Mouse (Mus musculus): ENCODE results near the gene Serpinb2. TPM values are rescaled to one million over a fixed set of nuclear protein-coding genes. Genes with fewer than 3 reads are reported as not detected.

Serpinb2 gene
- polyA plus RNA-seq, 1 experiment from 2014 or later = not detected

GRCm38 (mm10) chr1:107559494-107559893, 48.3 kb downstream of the Serpinb2 start:
- Histone ChIP-seq H3K4me1 (ENCODE audit: control insufficient read depth, insufficient read depth, low read length) (no peaks in the 10 kb centered on the region), H3K9ac (replicated peaks; ENCODE audit: low read length) (no peak overlapping the region), H3K36me3 (ENCODE audit: control insufficient read depth, insufficient read depth, low read length) (no peaks in the 10 kb centered on the region), H3K9me3 (ENCODE audit: control insufficient read depth, low read length) (no peaks in the 10 kb centered on the region), H3K4me2 (ENCODE audit: low read length) (no peak overlapping the region), H3K4me3 (replicated peaks; ENCODE audit: low read depth, low read length) (no peak overlapping the region), H3K27ac (replicated peaks; ENCODE audit: low read depth, low read length) (no peak overlapping the region), H3K27me3 (ENCODE audit: control insufficient read depth, insufficient read depth, low read length) (no peaks in the 10 kb centered on the region)
- no peak for ATAC-seq (ENCODE audit: low FRiP score, low TSS enrichment)
- no peak for DNase-seq
- WGBS = 89% methylated on average over 3 of the region's 3 CpGs

DNA sequence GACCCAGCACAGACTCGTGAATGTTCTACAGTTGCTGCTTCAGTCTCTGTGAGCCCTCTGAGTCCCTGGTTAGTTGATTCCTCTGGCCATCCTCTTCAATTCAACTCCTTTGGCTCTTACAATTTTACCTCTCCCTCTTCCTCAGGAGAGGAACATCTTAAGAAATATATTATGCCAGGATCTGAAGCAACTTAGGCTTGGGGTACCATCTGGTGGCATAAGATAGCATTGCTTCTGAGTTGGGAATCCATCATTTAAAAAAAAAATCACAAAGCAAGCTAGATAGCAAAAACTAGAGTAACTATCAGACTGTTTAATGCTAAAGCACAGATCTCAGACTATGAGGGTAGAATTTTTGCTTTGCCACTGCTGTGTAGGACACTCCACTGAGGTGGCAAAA, 50.9 kb downstream of the Serpinb2 start:
- DNase-seq = peak; percentile 11
- WGBS = 84% methylated on average over 1 of the region's 1 CpGs

GRCm38 (mm10) chr1:107565644-107566043, 54.4 kb downstream of the Serpinb2 start:
- H3K4me1 ChIP-seq (ENCODE audit: control insufficient read depth, insufficient read depth, low read length) = no peaks in the 10 kb centered on the region
- peak; percentile 72 for DNase-seq
- H3K9me3 ChIP-seq (ENCODE audit: control insufficient read depth, low read length) = no peaks in the 10 kb centered on the region
- H3K4me2 ChIP-seq (ENCODE audit: low read length) = no peak overlapping the region
- H3K27me3 ChIP-seq (ENCODE audit: control insufficient read depth, insufficient read depth, low read length) = no peaks in the 10 kb centered on the region
- no peaks in the 10 kb centered on the region for H3K36me3 ChIP-seq (ENCODE audit: control insufficient read depth, insufficient read depth, low read length)
- no peak overlapping the region for H3K27ac ChIP-seq (replicated peaks; ENCODE audit: low read depth, low read length)
- no peak overlapping the region for H3K4me3 ChIP-seq (replicated peaks; ENCODE audit: low read depth, low read length)
- H3K9ac ChIP-seq (replicated peaks; ENCODE audit: low read length) = no peak overlapping the region
- no peak for ATAC-seq (ENCODE audit: low FRiP score, low TSS enrichment)

More for the DNA sequence above, 50.9 kb downstream of the Serpinb2 start:
- Histone ChIP-seq H3K36me3 (ENCODE audit: control insufficient read depth, insufficient read depth, low read length) (no peaks in the 10 kb centered on the region), H3K27ac (replicated peaks; ENCODE audit: low read depth, low read length) (no peak overlapping the region), H3K9ac (replicated peaks; ENCODE audit: low read length) (no peak overlapping the region), H3K9me3 (ENCODE audit: control insufficient read depth, low read length) (no peaks in the 10 kb centered on the region), H3K27me3 (ENCODE audit: control insufficient read depth, insufficient read depth, low read length) (no peaks in the 10 kb centered on the region), H3K4me2 (ENCODE audit: low read length) (no peak overlapping the region), H3K4me3 (replicated peaks; ENCODE audit: low read depth, low read length) (no peak overlapping the region), H3K4me1 (ENCODE audit: control insufficient read depth, insufficient read depth, low read length) (no peaks in the 10 kb centered on the region)
- no peak for ATAC-seq (ENCODE audit: low FRiP score, low TSS enrichment)

DNA sequence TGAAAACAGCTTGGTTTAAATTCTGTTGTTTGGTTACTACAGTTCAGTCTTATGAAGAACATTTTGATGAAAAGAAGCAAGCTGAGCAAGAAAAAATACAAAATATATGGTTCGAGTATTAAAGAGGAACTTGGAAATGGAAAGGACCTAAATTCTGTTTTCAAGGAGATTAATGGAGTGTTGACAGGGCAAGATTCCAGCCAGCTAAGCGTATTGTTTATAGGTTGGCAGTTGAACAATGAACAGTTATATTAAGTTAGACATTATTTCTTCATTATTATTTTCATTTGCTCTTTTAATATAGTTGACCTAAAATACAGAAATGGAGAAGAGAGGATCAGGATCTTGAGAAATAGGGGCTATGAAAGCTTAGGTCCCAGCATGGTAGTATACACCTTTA, 64.9 kb downstream of the Serpinb2 start:
- H3K4me3 ChIP-seq (replicated peaks; ENCODE audit: low read depth, low read length) = no peak overlapping the region
- H3K27me3 ChIP-seq (ENCODE audit: control insufficient read depth, insufficient read depth, low read length) = no peaks in the 10 kb centered on the region
- DNase-seq = no peak
- H3K27ac ChIP-seq (replicated peaks; ENCODE audit: low read depth, low read length) = no peak overlapping the region
- H3K9me3 ChIP-seq (ENCODE audit: control insufficient read depth, low read length) = no peaks in the 10 kb centered on the region
- no peaks in the 10 kb centered on the region for H3K4me1 ChIP-seq (ENCODE audit: control insufficient read depth, insufficient read depth, low read length)
- no peak for ATAC-seq (ENCODE audit: low FRiP score, low TSS enrichment)
- no peaks in the 10 kb centered on the region for H3K36me3 ChIP-seq (ENCODE audit: control insufficient read depth, insufficient read depth, low read length)
- no peak overlapping the region for H3K9ac ChIP-seq (replicated peaks; ENCODE audit: low read length)
- WGBS = 93% methylated on average over 2 of the region's 2 CpGs
- H3K4me2 ChIP-seq (ENCODE audit: low read length) = no peak overlapping the region

DNA sequence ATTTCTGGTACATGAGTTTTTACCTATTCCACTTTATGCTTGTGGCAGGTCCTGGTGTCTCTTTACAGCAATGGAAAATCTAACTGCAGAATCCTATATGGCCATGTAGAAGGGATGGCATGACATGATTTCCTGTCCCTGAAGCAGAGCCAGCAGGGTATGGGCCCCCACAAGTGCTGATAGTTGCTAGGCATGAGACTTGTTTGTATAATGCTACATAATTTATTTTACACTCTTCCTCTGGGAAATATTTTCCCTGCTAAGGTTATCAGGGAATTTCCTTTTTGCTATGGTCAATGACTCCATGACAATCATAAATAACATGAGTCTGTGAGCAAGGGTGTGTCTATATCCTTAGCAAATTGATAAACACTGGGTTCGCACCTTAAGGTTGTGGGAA, 66.3 kb downstream of the Serpinb2 start:
- Histone ChIP-seq H3K4me2 (ENCODE audit: low read length) (no peak overlapping the region), H3K4me3 (replicated peaks; ENCODE audit: low read depth, low read length) (no peak overlapping the region), H3K36me3 (ENCODE audit: control insufficient read depth, insufficient read depth, low read length) (no peaks in the 10 kb centered on the region), H3K9ac (replicated peaks; ENCODE audit: low read length) (no peak overlapping the region), H3K9me3 (ENCODE audit: control insufficient read depth, low read length) (no peaks in the 10 kb centered on the region), H3K27ac (replicated peaks; ENCODE audit: low read depth, low read length) (no peak overlapping the region), H3K27me3 (ENCODE audit: control insufficient read depth, insufficient read depth, low read length) (no peaks in the 10 kb centered on the region), H3K4me1 (ENCODE audit: control insufficient read depth, insufficient read depth, low read length) (no peaks in the 10 kb centered on the region)
- 98% methylated on average over 1 of the region's 1 CpGs for WGBS
- ATAC-seq (ENCODE audit: low FRiP score, low TSS enrichment) (no peak), DNase-seq (no peak)

DNA sequence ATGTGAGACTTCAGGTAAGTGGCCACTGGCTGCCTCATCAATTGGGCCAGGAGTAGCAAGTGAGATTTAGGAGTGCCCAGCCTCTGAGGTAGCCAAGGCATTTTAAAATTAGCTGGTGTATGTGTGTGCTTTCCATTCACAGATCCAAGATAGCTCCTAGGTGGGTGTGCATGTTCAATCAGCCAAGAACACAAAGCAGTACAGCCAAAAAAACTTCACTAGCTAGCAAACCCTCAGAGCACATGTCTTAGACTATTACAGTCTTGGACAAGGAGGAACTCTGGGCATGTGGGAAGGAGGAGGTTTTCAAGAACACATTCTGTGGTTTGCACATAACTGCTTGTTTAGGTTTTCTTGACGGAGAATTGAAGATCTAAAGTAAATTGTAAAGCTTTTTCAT, 70.0 kb downstream of the Serpinb2 start:
- Histone ChIP-seq H3K4me1 (ENCODE audit: control insufficient read depth, insufficient read depth, low read length) (no peaks in the 10 kb centered on the region), H3K36me3 (ENCODE audit: control insufficient read depth, insufficient read depth, low read length) (no peaks in the 10 kb centered on the region), H3K9me3 (ENCODE audit: control insufficient read depth, low read length) (no peaks in the 10 kb centered on the region), H3K4me3 (replicated peaks; ENCODE audit: low read depth, low read length) (no peak overlapping the region), H3K27ac (replicated peaks; ENCODE audit: low read depth, low read length) (no peak overlapping the region), H3K27me3 (ENCODE audit: control insufficient read depth, insufficient read depth, low read length) (no peaks in the 10 kb centered on the region), H3K4me2 (ENCODE audit: low read length) (no peak overlapping the region), H3K9ac (replicated peaks; ENCODE audit: low read length) (no peak overlapping the region)
- DNase-seq (no peak), ATAC-seq (ENCODE audit: low FRiP score, low TSS enrichment) (no peak)
- WGBS = 80% methylated on average over 1 of the region's 1 CpGs

GRCm38 (mm10) chr1:107582900-107583299, 71.7 kb downstream of the Serpinb2 start:
- Histone ChIP-seq H3K27ac (replicated peaks; ENCODE audit: low read depth, low read length) (no peak overlapping the region), H3K27me3 (ENCODE audit: control insufficient read depth, insufficient read depth, low read length) (no peaks in the 10 kb centered on the region), H3K4me3 (replicated peaks; ENCODE audit: low read depth, low read length) (no peak overlapping the region), H3K9me3 (ENCODE audit: control insufficient read depth, low read length) (no peaks in the 10 kb centered on the region), H3K4me2 (ENCODE audit: low read length) (no peak overlapping the region), H3K4me1 (ENCODE audit: control insufficient read depth, insufficient read depth, low read length) (no peaks in the 10 kb centered on the region), H3K9ac (replicated peaks; ENCODE audit: low read length) (no peak overlapping the region), H3K36me3 (ENCODE audit: control insufficient read depth, insufficient read depth, low read length) (no peaks in the 10 kb centered on the region)
- no peak for ATAC-seq (ENCODE audit: low FRiP score, low TSS enrichment)
- DNase-seq = no peak

DNA sequence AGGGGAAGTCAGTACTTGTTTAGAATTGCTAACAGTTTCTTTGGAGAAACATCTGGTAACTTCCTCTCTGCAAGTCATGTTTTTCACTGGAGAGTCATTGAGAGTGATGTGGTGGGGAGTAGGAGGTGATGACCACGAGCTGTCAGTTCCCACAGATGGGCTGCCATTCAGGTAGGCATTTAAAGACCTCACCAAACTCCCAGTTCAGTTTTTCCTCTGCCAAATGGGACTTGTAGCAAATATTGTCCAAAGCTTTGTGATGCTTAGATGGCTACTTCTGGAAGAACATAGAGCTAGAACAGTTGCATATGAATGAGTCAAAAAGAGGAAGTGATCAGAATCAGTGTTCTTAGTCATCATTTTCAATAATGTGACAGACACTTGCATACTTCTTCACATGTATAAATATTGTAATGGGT, 72.7 kb downstream of the Serpinb2 start:
- DNase-seq (no peak), ATAC-seq (ENCODE audit: low FRiP score, low TSS enrichment) (no peak)
- Histone ChIP-seq H3K27me3 (ENCODE audit: control insufficient read depth, insufficient read depth, low read length) (no peaks in the 10 kb centered on the region), H3K9me3 (ENCODE audit: control insufficient read depth, low read length) (no peaks in the 10 kb centered on the region), H3K4me1 (ENCODE audit: control insufficient read depth, insufficient read depth, low read length) (no peaks in the 10 kb centered on the region), H3K36me3 (ENCODE audit: control insufficient read depth, insufficient read depth, low read length) (no peaks in the 10 kb centered on the region), H3K9ac (replicated peaks; ENCODE audit: low read length) (no peak overlapping the region), H3K4me3 (replicated peaks; ENCODE audit: low read depth, low read length) (no peak overlapping the region), H3K27ac (replicated peaks; ENCODE audit: low read depth, low read length) (no peak overlapping the region), H3K4me2 (ENCODE audit: low read length) (no peak overlapping the region)
- WGBS = 31% methylated on average over 1 of the region's 1 CpGs

DNA sequence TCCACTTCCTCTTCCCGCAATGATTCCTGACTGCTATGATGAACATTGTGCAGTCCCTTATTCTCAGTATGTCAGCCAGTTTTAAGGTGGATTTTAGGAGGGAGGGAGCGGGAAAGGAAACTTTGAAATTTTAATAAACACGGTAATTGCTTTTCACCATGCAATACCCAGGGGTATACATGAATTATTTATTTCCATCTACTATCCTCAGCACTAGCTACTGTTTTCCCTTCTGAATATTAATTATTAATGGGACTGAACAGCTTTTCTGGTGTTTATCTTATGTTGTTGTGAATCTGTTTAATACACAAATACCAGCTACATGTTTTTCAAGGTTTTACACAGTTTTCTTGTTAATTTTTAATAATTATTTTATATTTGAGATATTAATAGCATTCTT, 73.7 kb downstream of the Serpinb2 start:
- 49% methylated on average over 3 of the region's 3 CpGs for WGBS
- H3K36me3 ChIP-seq (ENCODE audit: control insufficient read depth, insufficient read depth, low read length) = no peaks in the 10 kb centered on the region
- H3K27ac ChIP-seq (replicated peaks; ENCODE audit: low read depth, low read length) = no peak overlapping the region
- H3K4me3 ChIP-seq (replicated peaks; ENCODE audit: low read depth, low read length) = no peak overlapping the region
- DNase-seq = peak; percentile 61
- peak; percentile 84 for ATAC-seq (ENCODE audit: low FRiP score, low TSS enrichment)
- no peaks in the 10 kb centered on the region for H3K27me3 ChIP-seq (ENCODE audit: control insufficient read depth, insufficient read depth, low read length)
- no peak overlapping the region for H3K4me2 ChIP-seq (ENCODE audit: low read length)
- no peak overlapping the region for H3K9ac ChIP-seq (replicated peaks; ENCODE audit: low read length)
- H3K4me1 ChIP-seq (ENCODE audit: control insufficient read depth, insufficient read depth, low read length) = no peaks in the 10 kb centered on the region
- H3K9me3 ChIP-seq (ENCODE audit: control insufficient read depth, low read length) = no peaks in the 10 kb centered on the region

Measured in midbrain, embryonic 14.5 days (tissue).